Mouse (Mus musculus): ENCODE data around the gene Mink1.
A peak's percentile ranks its signal among the peaks of the same experiment; 100 is the strongest.

The Mink1 gene

GRCm38 (mm10) chr11:70653345-70654197, 90.9 kb downstream of the Mink1 start:
- DNase-seq (ENCODE audit: low spot score): peak; percentile 73

GRCm38 (mm10) chr11:70654198-70654922, 91.7 kb downstream of the Mink1 start, which contains the start of gene Pfn1:
Pfn1 (minus strand) TSS chr11:70654644.
- peak; percentile 78 for DNase-seq (ENCODE audit: low spot score)

GRCm38 (mm10) chr11:70654923-70655570, 92.4 kb downstream of the Mink1 start:
- peak; percentile 85 for DNase-seq (ENCODE audit: low spot score)

- peak; percentile 69 for DNase-seq (ENCODE audit: low spot score)
Measured at GRCm38 (mm10) chr11:70655571-70656455, 93.1 kb downstream of the Mink1 start.

GRCm38 (mm10) chr11:70656456-70656927, 93.8 kb downstream of the Mink1 start:
- peak; percentile 54 for DNase-seq (ENCODE audit: low spot score)

- DNase-seq (ENCODE audit: low spot score): no peak
Measured at GRCm38 (mm10) chr11:70656964-70657363, 94.3 kb downstream of the Mink1 start, which contains the start of gene Eno3. Eno3 (plus strand) TSS chr11:70657202.

- no peak for DNase-seq (ENCODE audit: low spot score)
Measured at GRCm38 (mm10) chr11:70657573-70657972, 94.9 kb downstream of the Mink1 start.

GRCm38 (mm10) chr11:70657991-70658390, 95.3 kb downstream of the Mink1 start:
- no peak for DNase-seq (ENCODE audit: low spot score)

- no peak for DNase-seq (ENCODE audit: low spot score)
Measured at GRCm38 (mm10) chr11:70658521-70658920, 95.8 kb downstream of the Mink1 start.

GRCm38 (mm10) chr11:70658942-70659341, 96.3 kb downstream of the Mink1 start:
- DNase-seq (ENCODE audit: low spot score): no peak

GRCm38 (mm10) chr11:70660571-70660970, 97.9 kb downstream of the Mink1 start:
- DNase-seq (ENCODE audit: low spot score): no peak

GRCm38 (mm10) chr11:70663101-70663500, 100.4 kb downstream of the Mink1 start:
- no peak for DNase-seq (ENCODE audit: low spot score)

- DNase-seq (ENCODE audit: low spot score): no peak
Measured at GRCm38 (mm10) chr11:70663957-70664356, 101.3 kb downstream of the Mink1 start.
